Mouse (Mus musculus) heart, postnatal 25 days (tissue): ENCODE measurements around the gene Etv5. TPM values are rescaled to one million over a fixed set of nuclear protein-coding genes. Genes with fewer than 3 reads are reported as not detected.

Experiments used
- DNase-seq: peaks from one replicate; pipeline ENCODE4 v3.0.0; 2022; ENCODE audit warnings: low spot score
- intact Hi-C: fragments of 180-260 bp; cut with DNase I; formaldehyde crosslinking; loops from one replicate; pipeline ENCODE4 v1.15.1; 2025
- total RNA-seq, 2 experiments: library from RNA; stranded (reverse); gene quantifications; 2 replicates each; pipeline ENCODE4 v1.2.3; 2021

The Etv5 gene
- total RNA-seq, 2 experiments from 2014 or later, result 12.3 to 12.6 TPM

DNA sequence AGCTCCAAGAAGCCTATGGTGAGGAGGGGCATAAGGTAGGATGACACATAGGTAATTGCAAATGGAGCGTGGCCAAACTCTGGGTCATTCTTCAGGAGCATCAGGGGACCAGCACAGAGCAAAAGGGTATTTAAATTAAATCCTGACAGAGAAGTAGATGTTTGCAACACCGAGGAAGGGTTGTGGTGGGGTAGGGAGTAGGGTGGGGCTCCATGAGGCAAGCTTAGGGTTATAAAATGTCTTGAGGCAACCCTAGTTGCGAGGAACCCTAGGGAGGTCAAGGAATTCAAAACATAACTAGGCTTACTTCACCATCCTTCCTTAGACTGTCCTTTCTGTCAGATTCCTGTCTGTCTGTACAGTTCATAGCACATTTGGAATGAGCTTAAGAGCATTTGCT lies 85.9 kb downstream of the Etv5 start:
- intact Hi-C loops, result no loop called here
- no peak for DNase-seq

DNA sequence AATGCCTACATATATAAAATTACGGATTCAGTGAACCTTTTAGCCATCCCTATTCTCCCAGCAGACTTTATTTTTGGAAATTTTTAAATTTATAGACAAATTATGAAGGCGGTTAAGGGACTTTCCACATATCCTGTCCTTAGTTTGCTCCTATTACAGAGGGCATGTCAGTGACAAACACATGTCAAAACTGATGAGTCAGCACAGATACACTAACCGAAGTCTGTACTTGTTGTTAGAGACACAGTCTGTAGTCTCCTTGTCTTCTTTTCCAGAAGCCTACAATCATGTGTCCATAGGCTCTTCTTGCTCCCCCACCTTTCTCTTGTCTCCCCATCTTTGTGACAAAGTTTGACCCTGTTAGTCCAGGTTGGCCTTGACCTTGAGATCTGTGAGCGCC lies 88.3 kb downstream of the Etv5 start:
- no peak for DNase-seq
- intact Hi-C loops, result no loop called here

DNA sequence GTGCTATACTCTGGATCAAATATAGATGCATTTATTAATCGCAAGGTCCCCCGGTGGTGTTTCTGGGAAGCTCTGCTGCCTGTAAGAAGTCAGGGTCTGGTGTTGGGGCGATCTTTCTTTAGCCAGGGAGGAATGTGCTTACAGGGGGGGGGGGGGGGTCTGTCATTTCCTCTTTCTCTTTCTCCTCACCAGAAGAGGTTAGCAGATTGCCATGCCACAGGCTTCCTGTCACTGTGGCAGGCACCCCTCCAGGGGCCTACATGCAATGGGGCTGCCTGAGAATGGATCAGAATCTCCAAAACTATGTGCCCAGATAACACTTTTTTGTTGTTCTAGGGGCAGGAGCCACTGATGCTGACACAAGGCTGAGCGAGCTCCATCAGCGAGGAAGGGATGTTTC lies 89.7 kb downstream of the Etv5 start:
- intact Hi-C loops, result no loop called here
- no peak for DNase-seq

DNA sequence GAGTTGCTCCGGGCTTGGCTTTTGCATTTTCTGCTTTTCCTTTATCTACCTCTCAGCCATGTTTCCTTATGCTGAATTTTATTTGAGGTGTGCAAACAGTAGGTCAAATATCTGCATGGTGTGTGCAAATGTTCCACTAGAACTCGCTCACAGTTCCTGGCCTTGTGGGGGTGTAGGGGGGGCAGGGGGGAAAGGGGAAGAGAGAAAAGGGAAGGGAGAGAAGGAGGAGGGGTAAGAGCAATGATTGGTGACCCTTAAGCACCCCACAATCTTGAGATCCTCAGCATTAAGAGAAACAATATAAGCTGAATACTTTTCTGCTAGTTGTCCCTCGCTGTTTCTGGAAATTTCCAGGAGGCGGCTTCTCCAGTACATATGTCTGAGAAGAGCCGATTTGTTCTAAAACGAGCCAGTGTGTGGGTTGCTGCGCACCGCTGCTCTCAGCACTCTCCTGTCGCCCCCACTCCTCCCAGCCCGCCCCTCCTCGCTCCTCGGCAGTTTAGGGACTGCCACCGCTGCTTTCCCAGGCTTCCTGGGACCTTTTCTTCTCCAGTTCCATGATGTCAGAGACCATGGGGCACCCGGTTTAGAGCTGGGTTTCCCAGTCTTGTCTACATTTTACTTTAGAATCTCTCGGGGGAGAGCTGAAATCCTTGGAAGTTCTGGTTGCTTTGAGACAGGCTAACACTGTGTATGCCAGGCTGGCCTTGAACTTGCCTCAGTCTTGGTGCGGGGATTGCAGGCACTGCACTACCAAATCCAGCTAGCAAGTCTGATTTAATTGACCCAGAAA lies 90.8 kb downstream of the Etv5 start:
- DNase-seq, result no peak
- intact Hi-C loops, result no loop called here

DNA sequence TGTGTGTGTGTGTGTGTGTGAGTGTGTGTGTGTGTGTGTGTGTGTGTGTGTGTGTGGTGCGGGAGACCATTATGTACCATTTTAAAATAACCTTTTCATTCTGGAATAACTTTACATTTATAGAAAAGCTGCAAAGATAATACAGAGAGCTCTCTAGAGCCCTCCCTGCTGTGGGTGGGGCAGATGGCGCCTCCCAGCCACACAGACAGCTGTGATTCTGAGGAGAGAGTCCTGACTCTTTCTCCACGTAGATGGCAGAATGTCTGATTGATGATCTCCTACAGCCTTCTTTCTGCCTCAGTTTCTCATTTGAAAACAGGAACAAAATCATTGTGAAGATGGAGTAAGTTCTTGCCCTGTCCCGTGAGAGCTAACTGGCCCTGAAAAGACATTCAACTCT lies 91.5 kb downstream of the Etv5 start:
- DNase-seq, result no peak
- intact Hi-C loops, result no loop called here

DNA sequence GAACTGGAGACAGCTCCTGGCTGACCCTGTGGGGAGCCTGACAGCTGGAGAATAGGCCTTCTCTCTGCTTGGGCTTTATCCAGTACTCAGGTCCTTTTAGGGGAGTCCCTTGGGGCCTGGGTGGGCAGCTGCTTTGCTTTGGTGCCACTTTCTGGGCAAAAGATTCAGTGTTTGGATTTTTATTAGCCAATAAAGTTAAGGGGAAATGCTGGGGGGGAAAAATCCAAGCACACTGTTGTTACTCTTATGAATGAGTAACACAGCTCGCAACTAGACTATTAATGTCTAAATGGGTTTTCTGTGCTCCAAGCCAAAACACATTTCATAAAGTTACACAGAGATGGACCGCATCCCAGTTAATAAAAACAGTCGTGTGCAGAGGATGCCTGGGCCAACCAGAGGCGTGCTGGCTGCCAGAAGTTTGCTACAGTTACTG lies 98.3 kb downstream of the Etv5 start:
- DNase-seq, result no peak
- intact Hi-C loops, result no loop called here

DNA sequence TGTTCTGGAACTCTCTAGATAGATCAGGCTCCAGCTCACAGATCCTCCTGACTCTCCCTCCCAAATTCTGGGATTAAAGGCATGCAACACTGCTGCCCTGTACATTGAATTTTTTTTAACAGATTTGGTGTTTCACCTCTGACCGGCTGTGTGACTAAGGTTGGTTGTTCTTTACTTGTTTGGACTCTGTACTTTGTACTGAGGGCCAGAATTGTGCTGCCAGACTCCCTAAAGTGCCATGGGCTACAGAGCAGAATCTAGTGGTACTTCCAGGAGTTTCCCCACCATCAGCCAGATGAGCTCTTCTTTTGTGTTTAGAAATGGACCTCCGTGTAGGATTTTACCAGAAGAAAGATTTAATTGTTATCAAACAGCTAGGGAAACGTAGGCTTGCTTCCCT lies 103.7 kb downstream of the Etv5 start:
- no peak for DNase-seq
- intact Hi-C loops, result no loop called here

Other genes with a start within 250 kb of the Etv5 start
- gene Tra2b, start 173.7 kb downstream of the Etv5 start, total RNA-seq, result 10 to 100 TPM; 39.9 to 44.1 TPM
- under 1 TPM; 0.50 to 0.57 TPM for gene Dgkg, start 217.5 kb upstream of the Etv5 start, total RNA-seq